Mouse (Mus musculus) E14TG2a.4 (cell line): Measurements from ENCODE around the gene Them4.

Source experiments
- CTCF ChIP-seq: conservative IDR thresholded peaks from 2 replicates; pipeline ENCODE4 v1.5.1; 2014; ENCODE audit warnings: low read length
- NANOG ChIP-seq: IDR thresholded peaks from 2 replicates; pipeline ENCODE4 v1.6.1; 2014; ENCODE audit warnings: borderline replicate concordance, low read length, mixed read lengths
- POU5F1 ChIP-seq: IDR thresholded peaks from 2 replicates; pipeline ENCODE4 v1.6.1; 2014; ENCODE audit warnings: low read length, borderline replicate concordance

GRCm38 (mm10) chr3:94310911-94311310 is 1.0 kb downstream of the Them4 start:
- no peak for TF ChIP-seq CTCF
- TF ChIP-seq POU5F1: no peak
- no peak for TF ChIP-seq NANOG
